Mouse (Mus musculus) myocyte (in vitro differentiated cells): ENCODE data around the gene Asb17.

Experiments used
- CEBPB ChIP-seq: IDR thresholded peaks from 2 replicates; pipeline ENCODE4 v1.6.1; 2011; ENCODE audit warnings: mild to moderate bottlenecking, moderate library complexity; ENCODE audit not compliant: poor library complexity, insufficient read depth, severe bottlenecking
- E2F4 ChIP-seq: IDR thresholded peaks from one replicate; pipeline ENCODE4 v1.6.1; 2011; ENCODE audit warnings: mild to moderate bottlenecking, control low read depth, moderate library complexity; ENCODE audit not compliant: insufficient read depth
- MAX ChIP-seq: IDR thresholded peaks from one replicate; pipeline ENCODE4 v1.6.1; 2011; ENCODE audit warnings: low read depth, mild to moderate bottlenecking, control low read depth
- MYOD1 ChIP-seq, 3 experiments: IDR thresholded peaks; one replicate each; pipeline ENCODE4 v1.6.1; 2011; ENCODE audit warnings: control low read depth in 2 of 3, low read depth in 2 of 3, mild to moderate bottlenecking in 2 of 3, moderate library complexity in 1 of 3; ENCODE audit not compliant: insufficient read length in 2 of 3, control insufficient read depth in 1 of 3
- MYOG ChIP-seq, 3 experiments: IDR thresholded peaks; one replicate each; pipeline ENCODE4 v1.6.1; 2011; ENCODE audit warnings: control low read depth in 2 of 3, low read depth in 2 of 3, mild to moderate bottlenecking in 2 of 3; ENCODE audit not compliant: insufficient read length in 2 of 3, control insufficient read depth in 1 of 3, insufficient read depth in 1 of 3
- POLR2A ChIP-seq: IDR thresholded peaks from one replicate; pipeline ENCODE4 v1.6.1; 2011; ENCODE audit warnings: low read depth, mild to moderate bottlenecking, control low read depth, moderate library complexity; ENCODE audit not compliant: insufficient read length
- POLR2AphosphoS2 ChIP-seq: IDR thresholded peaks from one replicate; pipeline ENCODE4 v1.6.1; 2011; ENCODE audit warnings: low read depth, control low read depth; ENCODE audit not compliant: insufficient read length
- REST ChIP-seq: IDR thresholded peaks from one replicate; pipeline ENCODE4 v1.6.1; 2011; ENCODE audit warnings: mild to moderate bottlenecking, control low read depth, moderate library complexity; ENCODE audit not compliant: insufficient read depth, insufficient read length
- SRF ChIP-seq: IDR thresholded peaks from one replicate; pipeline ENCODE4 v1.6.1; 2011; ENCODE audit warnings: low read depth; ENCODE audit not compliant: control insufficient read depth, insufficient read length
- TCF12 ChIP-seq: IDR thresholded peaks from one replicate; pipeline ENCODE4 v1.6.1; 2011; ENCODE audit warnings: mild to moderate bottlenecking, control low read depth; ENCODE audit not compliant: poor library complexity, insufficient read depth, severe bottlenecking
- USF1 ChIP-seq: IDR thresholded peaks from one replicate; pipeline ENCODE4 v1.6.1; 2011; ENCODE audit warnings: low read depth, mild to moderate bottlenecking, control low read depth, moderate library complexity

- TF ChIP-seq POLR2A = no peak
- no peak for TF ChIP-seq USF1
- no peak for TF ChIP-seq POLR2AphosphoS2
- TF ChIP-seq SRF = no peak
- no peak for TF ChIP-seq REST
- TF ChIP-seq TCF12 = no peak
- TF ChIP-seq MYOD1 (IDR thresholded peaks at IDR 0.05; ENCODE audit: control insufficient read depth in 1 of 3, insufficient read length in 2 of 3, low read depth in 2 of 3) = no peak
- no peak for TF ChIP-seq MYOG (IDR thresholded peaks at IDR 0.05; ENCODE audit: control insufficient read depth in 1 of 3, insufficient read depth in 1 of 3, insufficient read length in 2 of 3, low read depth in 2 of 3)
- TF ChIP-seq MAX = no peak
- no peak for TF ChIP-seq E2F4
- no peak for TF ChIP-seq CEBPB
Observed at GRCm38 (mm10) chr3:153807444-153808149, 36.4 kb upstream of the Asb17 start.
